Mouse (Mus musculus) thymus, adult 18-20 months (tissue): ENCODE results near the gene Ahcyl2.
"Not testable (repeated sequence)": the region's sequence is repeated elsewhere in the genome, so short reads cannot be mapped to it uniquely, and the experiment has no call there.

Experiments used
- DNase-seq, 2 experiments: peaks; one replicate each; pipeline ENCODE4 v3.0.0; 2022; ENCODE audit warnings: mixed read lengths in 2 of 2

Ahcyl2 gene

DNA sequence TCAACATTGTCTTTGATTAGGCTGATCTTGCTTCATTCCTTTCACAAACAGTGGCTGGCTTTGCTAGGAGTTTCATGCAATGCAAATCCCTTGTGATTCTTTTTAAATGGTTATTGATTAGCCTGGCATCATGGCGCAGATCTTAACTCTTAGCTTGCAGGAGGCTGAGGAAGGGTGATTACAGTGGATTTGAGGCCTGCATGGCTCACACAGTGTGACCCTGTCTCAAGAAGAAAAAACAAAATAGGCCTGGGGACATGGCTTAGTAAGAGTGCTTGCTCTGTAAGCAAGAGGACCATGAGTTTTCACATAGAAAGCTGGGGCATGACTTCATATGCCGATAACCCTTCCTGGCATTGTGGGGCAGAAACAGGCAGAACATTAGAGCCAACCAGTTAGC, 47.8 kb downstream of the Ahcyl2 start:
- DNase-seq = no peak

DNA sequence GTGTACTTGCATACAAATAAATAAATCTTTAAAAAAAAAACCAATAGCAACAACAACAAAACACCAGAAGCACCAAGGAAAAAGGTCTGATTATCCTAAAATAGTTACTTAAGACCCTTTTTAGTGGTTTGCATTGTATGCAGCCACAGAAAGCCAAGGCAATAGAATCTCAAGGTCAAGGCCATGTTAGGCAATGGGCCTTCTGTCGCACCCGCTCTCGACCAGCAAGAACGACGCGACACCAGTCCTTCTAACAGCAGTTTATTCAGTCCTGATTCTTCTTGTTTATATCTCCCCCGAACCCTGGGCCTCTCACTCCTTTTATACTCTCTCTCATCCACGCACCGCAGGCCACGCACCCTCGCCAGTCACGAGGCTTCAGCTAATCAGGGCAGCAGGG, 48.6 kb downstream of the Ahcyl2 start:
- DNase-seq = not testable (repeated sequence)

DNA sequence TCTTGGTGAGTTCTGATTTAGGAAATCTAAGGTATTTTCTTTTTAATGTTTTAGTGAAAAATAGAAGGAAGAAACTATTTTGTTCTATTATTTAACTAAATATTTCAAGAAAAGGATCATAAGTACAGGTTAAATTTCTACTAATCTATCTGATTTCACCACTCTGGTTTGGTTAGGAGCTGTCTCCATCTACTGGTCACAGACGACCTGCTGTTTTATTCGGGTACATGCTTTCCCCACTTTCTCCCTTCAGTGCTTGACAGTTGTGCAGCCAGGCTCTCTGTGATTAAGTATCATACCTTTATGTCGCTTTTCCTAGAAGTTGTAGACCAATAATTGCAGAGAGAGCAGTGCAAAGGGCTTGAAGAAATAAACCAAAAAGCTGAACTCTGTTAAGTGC, 51.5 kb downstream of the Ahcyl2 start:
- no peak for DNase-seq

DNA sequence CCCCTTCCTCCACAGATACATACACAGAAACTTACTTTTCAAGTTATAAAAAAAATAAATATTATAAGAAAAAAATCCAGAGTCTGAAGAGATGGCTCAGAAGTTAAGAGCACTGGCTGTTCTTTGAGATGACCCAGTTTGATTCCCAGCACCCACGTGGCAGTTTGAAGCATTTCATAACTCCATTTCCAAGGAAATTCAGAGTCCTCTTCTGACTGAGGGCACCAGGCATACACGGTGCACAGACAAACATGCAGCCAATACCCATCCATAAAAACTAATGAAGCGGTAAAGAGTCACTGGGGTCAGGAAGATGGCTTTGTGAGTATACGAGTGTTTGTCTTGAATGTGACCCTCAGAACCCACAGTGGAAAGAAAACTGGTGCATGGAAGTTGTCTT, 52.5 kb downstream of the Ahcyl2 start:
- no peak for DNase-seq

DNA sequence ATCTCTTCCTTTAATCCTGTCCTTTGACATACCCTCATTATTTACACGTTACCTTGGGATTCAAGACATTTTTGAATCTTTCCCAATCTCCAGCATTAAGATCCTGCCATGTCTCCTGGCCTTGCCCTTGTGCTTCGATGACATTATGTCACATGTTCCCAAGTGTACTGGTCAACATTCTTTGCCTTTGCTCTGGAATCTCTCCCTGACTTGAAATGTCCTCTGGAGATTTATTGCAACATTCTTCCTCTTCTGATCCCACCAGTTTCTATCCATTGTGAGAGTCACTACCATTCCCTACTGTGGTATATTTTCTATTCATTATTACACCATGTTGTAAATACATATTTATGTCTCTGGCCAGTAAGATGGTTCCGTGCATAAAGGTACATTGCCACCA, 53.1 kb downstream of the Ahcyl2 start:
- DNase-seq = no peak

- DNase-seq = no peak
These were observed 54.0 kb downstream of the Ahcyl2 start for GRCm38 (mm10) chr6:29821770-29822169.

- no peak for DNase-seq
These were observed 57.5 kb downstream of the Ahcyl2 start for GRCm38 (mm10) chr6:29825302-29825701.

DNA sequence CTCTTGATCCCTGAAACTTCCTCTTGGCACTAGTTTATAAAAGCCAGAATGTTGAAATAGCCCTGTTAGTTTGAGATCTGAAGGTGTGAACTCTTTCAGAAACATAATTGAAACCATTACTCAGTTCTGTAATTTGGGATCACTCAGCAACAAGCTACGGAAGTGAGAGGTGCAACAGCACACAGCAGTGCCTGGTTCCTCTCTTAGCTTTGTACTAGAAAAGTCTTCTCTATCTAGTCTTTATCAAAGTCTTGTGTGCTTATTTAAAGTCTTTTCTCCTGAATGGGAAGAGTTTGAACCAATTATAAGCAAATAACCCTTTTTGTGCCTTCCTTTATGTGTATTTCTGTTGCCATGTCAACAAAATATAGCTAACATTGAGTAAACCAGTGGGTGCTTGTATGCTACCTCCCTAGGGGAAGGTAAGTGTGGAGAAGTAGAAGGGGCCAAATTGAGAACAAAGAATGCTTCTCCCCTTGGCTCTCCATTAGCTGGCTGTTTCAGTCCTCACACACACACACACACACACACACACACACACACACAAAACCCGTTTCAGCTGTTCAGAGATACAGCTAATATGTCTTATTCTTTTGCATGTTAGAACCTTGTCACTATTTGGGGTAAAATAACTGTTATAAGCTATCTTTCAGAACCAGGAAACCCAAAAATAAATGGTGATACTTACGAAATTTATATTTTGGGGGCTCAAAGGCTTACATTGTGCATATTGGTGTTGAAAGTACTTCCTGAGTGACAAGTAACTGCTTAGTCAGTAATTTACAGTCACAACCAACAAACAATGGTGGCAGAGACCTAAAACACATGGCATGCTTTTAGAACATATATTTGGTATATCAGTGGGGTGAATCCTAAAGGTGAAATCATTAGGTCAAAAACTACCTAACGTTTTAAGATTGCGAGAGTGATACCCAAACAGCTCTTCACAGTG, 59.8 kb downstream of the Ahcyl2 start:
- no peak for DNase-seq

GRCm38 (mm10) chr6:29828574-29829234, 60.9 kb downstream of the Ahcyl2 start:
- no peak for DNase-seq

- DNase-seq = no peak
These were observed 64.5 kb downstream of the Ahcyl2 start for GRCm38 (mm10) chr6:29832356-29832755.

DNA sequence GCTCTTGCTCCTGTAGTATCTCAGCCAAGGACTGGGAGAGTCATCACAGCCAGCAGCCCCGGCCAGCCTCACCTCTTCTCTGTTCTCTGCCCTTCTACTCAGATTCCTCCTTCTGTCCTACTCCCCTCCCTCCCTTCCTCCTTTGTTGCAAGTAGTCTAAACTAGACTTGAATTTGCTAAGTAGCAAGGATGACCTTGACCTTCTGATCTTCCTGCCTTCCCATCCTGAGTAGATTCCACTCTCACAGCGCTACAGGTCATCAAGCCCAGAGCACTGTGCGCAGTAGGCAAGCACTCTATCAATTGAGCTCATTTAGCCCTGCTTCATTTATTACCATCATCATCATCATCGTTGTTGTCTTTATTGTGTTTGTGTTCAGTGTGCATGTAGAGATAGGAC, 65.3 kb downstream of the Ahcyl2 start:
- DNase-seq = no peak

GRCm38 (mm10) chr6:29833568-29834255, 65.9 kb downstream of the Ahcyl2 start:
- no peak for DNase-seq

DNA sequence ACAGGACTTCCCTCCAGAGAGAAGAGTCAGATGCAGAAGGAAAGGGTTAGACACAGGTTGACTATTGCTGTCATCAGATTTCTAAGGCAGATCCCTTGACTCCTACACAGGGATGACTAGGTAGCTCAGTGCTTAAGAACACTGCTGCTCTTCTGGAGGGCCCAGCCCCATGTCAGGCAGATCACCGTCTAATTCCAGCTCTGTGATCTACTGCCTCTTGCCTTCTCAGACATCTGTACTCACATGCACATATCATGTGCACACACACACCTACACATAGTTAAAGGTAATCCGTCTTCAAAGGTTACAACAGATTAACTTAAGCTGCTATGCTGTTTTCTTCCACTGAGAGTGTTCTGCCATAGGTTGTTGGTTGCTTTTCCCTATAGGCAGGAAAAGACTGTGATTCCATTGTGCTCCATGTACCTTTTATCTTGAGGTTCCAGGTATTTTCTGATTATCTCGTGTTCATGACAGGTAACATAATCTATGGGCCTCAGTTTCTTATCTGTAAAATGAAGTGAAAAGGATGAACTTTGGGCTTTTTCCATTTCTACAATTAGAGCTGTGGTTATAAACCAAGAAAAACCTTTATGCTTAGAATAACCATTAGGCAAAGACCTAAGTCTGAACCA, 67.8 kb downstream of the Ahcyl2 start:
- DNase-seq = no peak

GRCm38 (mm10) chr6:29837579-29837978, 69.8 kb downstream of the Ahcyl2 start:
- DNase-seq = no peak

DNA sequence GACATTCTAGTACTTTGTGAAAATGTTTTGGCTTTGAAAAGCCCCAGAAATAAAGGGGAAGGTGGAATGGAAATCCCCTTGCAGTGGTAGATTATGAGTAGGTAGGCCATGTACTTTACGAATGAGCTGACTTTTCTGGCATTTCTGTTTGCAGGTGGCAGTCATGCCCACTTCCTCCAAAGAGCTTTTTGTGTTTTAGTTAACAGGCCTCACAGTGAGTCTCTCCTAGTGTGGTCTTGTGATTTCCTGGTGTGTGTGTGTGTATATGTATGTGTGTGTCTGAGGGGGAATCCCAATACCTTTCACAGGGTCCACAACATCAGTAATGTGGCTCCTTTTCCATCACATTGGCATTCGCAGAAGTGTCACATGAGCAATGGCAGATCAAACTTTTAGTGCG, 70.7 kb downstream of the Ahcyl2 start:
- peak in 1 of 2 experiments; percentile 28 for DNase-seq

DNA sequence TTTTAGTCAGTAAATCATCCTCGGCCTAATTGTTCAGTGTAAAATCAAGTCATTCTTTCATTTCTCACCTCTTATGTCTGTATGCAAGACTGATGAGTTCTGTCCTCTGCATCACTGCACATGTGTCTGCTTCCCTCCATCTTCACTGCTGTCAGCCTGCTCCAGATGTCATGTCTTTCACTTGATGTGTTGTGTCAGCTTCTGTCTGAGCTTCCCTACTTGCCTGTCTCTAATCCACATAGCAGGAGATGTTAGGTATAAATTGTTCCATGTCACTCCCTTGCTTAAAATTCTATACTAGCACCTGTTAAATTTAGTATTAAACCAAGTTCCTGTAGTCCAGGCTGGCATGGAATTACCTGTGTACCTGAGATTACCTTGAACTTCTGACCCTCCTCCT, 72.2 kb downstream of the Ahcyl2 start:
- DNase-seq = no peak

DNA sequence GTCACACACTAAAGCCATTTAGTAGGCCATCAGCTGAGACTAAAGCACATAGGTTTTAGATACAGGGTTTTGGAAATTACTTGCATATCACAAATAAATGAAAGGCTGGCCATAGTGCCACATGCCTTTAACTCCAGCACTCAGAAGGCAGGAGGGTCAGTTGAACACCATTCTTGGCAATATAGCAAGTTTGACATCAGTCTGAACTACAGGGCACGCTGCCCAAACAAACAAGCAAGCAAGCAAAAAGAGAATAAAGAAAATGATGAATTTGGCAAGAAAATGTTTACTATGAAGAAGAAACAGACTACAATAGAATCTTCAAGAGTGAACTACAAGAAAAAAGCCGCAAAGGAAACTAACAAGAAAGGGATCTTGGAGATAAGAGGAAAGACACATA, 73.7 kb downstream of the Ahcyl2 start:
- DNase-seq = no peak

DNA sequence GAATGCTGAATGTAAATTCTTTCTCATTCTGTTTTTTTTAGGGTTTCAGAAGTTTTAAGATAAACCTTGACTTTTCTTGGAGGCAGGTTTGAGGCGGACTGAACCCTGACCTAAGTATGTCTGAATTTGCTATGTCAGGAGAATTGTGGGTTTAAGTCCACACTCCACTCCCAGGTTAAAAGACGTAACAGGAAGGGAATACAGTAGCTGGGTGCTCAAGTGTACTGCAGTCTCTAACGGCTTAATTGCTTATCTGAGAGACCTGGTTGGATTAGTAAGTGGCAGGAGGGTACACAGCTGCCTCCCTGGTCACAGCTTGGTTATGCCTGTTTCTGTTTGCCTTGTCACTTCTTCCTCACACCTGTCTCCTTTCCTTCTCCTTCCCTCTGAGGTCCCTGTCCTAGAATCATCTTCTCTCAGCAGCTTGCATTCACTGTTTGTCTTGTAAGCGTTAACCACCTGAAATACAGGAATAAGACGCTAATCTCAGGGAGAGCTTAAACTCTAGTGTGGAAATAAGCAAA, 79.9 kb downstream of the Ahcyl2 start:
- no peak for DNase-seq

- DNase-seq = no peak
These were observed 81.0 kb downstream of the Ahcyl2 start for GRCm38 (mm10) chr6:29848808-29849207.

DNA sequence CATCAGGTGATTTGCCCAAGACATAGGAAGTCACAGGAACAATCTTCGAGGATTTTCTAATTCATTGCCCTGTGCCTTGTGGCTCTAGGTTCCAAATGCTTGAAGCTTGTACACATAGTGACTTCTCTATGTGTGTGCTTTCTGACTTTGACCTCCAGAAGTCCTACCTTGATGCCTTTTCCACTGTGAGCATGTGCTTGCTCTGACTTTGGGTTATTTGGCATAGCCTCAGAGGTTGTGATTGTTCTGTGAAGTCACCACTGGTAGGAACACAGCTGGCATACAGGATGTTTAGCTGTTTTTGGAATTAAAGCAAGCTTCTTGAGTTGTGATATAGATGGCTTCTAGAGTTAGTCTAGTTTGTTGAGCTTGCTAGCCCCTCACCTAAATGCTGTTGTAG, 82.3 kb downstream of the Ahcyl2 start:
- no peak for DNase-seq

- no peak for DNase-seq
These were observed 82.9 kb downstream of the Ahcyl2 start for GRCm38 (mm10) chr6:29850747-29851146.

DNA sequence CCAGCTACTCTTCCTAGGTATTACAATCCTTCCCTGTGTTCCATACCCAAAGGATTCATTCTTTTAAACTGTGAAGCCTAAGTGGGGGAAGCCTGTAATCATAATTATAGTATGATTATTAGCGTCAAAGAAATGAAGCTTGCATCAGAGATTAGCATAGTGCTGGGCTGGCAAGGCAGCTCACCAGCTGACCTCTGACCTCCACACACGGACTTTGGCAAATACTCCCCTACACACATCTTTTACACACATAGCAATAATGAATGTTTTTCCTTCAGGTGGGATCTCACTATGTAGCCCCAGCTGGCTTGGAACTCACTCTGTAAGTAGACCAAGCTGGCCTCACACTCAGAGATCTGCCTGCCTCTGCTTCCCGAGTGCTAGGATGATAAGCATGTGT, 84.1 kb downstream of the Ahcyl2 start:
- DNase-seq = no peak
